Mouse (Mus musculus): Measurements from ENCODE around the gene Ffar1.

GRCm38 (mm10) chr7:30841379-30841778 is 20.0 kb downstream of the Ffar1 start:
- TF ChIP-seq CTCF (IDR thresholded peaks at IDR 0.05; ENCODE audit: low read depth) (no peak), EP300 (IDR thresholded peaks at IDR 0.05; ENCODE audit: low read depth) (no peak)

Data from liver, embryonic 14.5 days (tissue).